Mouse (Mus musculus) heart, embryonic 13.5 days (tissue): ENCODE measurements around the gene Slc7a7. TPM values are rescaled to one million over a fixed set of nuclear protein-coding genes. Genes with fewer than 3 reads are reported as not detected.

ENCODE experiments used
- ATAC-seq: fragments of 200-750 bp; cut with Nextera tagmentation; 2 replicates; pipeline ENCODE4 v1.8.0; 2017; ENCODE audit warnings: moderate TSS enrichment; ENCODE audit not compliant: insufficient number of reproducible peaks, low FRiP score, low TSS enrichment; ENCODE audit errors: extremely low read depth
- H3K27ac ChIP-seq: fragments of 300-500 bp; sonication (generic); replicated peaks from 2 replicates; pipeline ENCODE4 v1.5.1; 2015; ENCODE audit warnings: moderate library complexity, mild to moderate bottlenecking, inconsistent platforms
- H3K27me3 ChIP-seq: fragments of 300-500 bp; sonication (generic); replicated peaks from 2 replicates; pipeline ENCODE4 v1.6.1; 2015; ENCODE audit warnings: mild to moderate bottlenecking, inconsistent platforms
- H3K36me3 ChIP-seq: fragments of 300-500 bp; sonication (generic); 2 replicates; pipeline ENCODE4 v1.6.1; 2015; ENCODE audit warnings: mild to moderate bottlenecking, inconsistent platforms
- H3K4me1 ChIP-seq: fragments of 300-500 bp; sonication (generic); 2 replicates; pipeline ENCODE4 v1.6.1; 2015; ENCODE audit warnings: inconsistent platforms
- H3K4me2 ChIP-seq: fragments of 300-500 bp; sonication (generic); 2 replicates; pipeline ENCODE4 v1.6.1; 2015; ENCODE audit warnings: inconsistent platforms, mild to moderate bottlenecking, moderate library complexity
- H3K4me3 ChIP-seq: fragments of 300-500 bp; sonication (generic); 2 replicates; pipeline ENCODE4 v1.5.1; 2015; ENCODE audit warnings: moderate library complexity, mild to moderate bottlenecking, inconsistent platforms
- H3K9ac ChIP-seq: fragments of 300-500 bp; sonication (generic); 2 replicates; pipeline ENCODE4 v1.6.1; 2015; ENCODE audit warnings: inconsistent platforms, mild to moderate bottlenecking, moderate library complexity
- H3K9me3 ChIP-seq: fragments of 300-500 bp; sonication (generic); 2 replicates; pipeline ENCODE4 v1.6.1; 2016; ENCODE audit warnings: inconsistent platforms
- WGBS: fragments of 180-500 bp; shearing (Covaris S2); methylation state at CpG from one replicate; pipeline ENCODE4 v1.1.7; 2015; ENCODE audit warnings: mixed read lengths; 5-methylcytosine and 5-hydroxymethylcytosine counted together
- polyA plus RNA-seq: library from polyadenylated mRNA; unstranded; fragments of >200 nt; fragmentation: Nextera tagmentation; extraction: Ambion mirVana; gene quantifications from 2 replicates; pipeline ENCODE4 v1.2.1, GENCODE M21; 2015

The Slc7a7 gene
- polyA plus RNA-seq, 1 experiment from 2014 or later: 9.6 TPM

GRCm38 (mm10) chr14:54421014-54421413 is 3.4 kb upstream of the Slc7a7 start:
- no peak overlapping the region for H3K4me3 ChIP-seq
- 78% methylated on average over 2 of the region's 2 CpGs for WGBS
- no peaks in the 10 kb centered on the region for H3K9me3 ChIP-seq
- H3K4me1 ChIP-seq: peaks cover 18% of the 10 kb centered on the region
- H3K36me3 ChIP-seq: no peaks in the 10 kb centered on the region
- H3K27ac ChIP-seq: no peak overlapping the region
- no peak overlapping the region for H3K4me2 ChIP-seq
- no peak overlapping the region for H3K9ac ChIP-seq
- no peaks in the 10 kb centered on the region for H3K27me3 ChIP-seq
- ATAC-seq: no peak

GRCm38 (mm10) chr14:54416830-54417229 is 750 bp downstream of the Slc7a7 start:
- 74% methylated on average over 4 of the region's 4 CpGs for WGBS
- no peak overlapping the region for H3K9ac ChIP-seq
- peak overlapping the region; percentile 63 for H3K4me2 ChIP-seq
- H3K27ac ChIP-seq: no peak overlapping the region; the same call in 1 of the 2 replicates
- H3K9me3 ChIP-seq: no peaks in the 10 kb centered on the region
- H3K27me3 ChIP-seq: no peaks in the 10 kb centered on the region
- no peak for ATAC-seq
- peaks cover 44% of the 10 kb centered on the region for H3K4me1 ChIP-seq
- H3K4me3 ChIP-seq: peak overlapping the region; percentile 38; the same call in 1 of the 2 replicates
- H3K36me3 ChIP-seq: no peaks in the 10 kb centered on the region

GRCm38 (mm10) chr14:54416229-54416775 is 1.3 kb downstream of the Slc7a7 start:
- no peaks in the 10 kb centered on the region for H3K9me3 ChIP-seq
- H3K36me3 ChIP-seq: no peaks in the 10 kb centered on the region
- H3K27ac ChIP-seq: no peak overlapping the region
- no peak overlapping the region for H3K4me3 ChIP-seq
- H3K4me2 ChIP-seq: no peak overlapping the region
- peaks cover 43% of the 10 kb centered on the region for H3K4me1 ChIP-seq
- H3K27me3 ChIP-seq: no peaks in the 10 kb centered on the region
- 52% methylated on average over 5 of the region's 5 CpGs for WGBS
- ATAC-seq: no peak
- no peak overlapping the region for H3K9ac ChIP-seq

GRCm38 (mm10) chr14:54415241-54416020 is 2.1 kb downstream of the Slc7a7 start:
- 17% methylated on average over 13 of the region's 13 CpGs for WGBS
- Histone ChIP-seq H3K27ac (no peak overlapping the region), H3K9ac (peak overlapping the region; percentile 50; the same call in 1 of the 2 replicates), H3K27me3 (no peaks in the 10 kb centered on the region), H3K4me2 (peak overlapping the region; percentile 22), H3K4me3 (no peak overlapping the region), H3K9me3 (no peaks in the 10 kb centered on the region), H3K36me3 (no peaks in the 10 kb centered on the region), H3K4me1 (peaks cover 45% of the 10 kb centered on the region)
- ATAC-seq: no peak

- H3K27me3 ChIP-seq: no peaks in the 10 kb centered on the region
- no peaks in the 10 kb centered on the region for H3K36me3 ChIP-seq
- peak overlapping the region; percentile 65 for H3K4me2 ChIP-seq
- peak overlapping the region; percentile 34 for H3K4me3 ChIP-seq
- ATAC-seq: peak; percentile 37; the same call in 1 of the 2 replicates
- peak overlapping the region; percentile 52 for H3K27ac ChIP-seq
- no peaks in the 10 kb centered on the region for H3K9me3 ChIP-seq
- WGBS: 11% methylated on average over 18 of the region's 18 CpGs
- peak overlapping the region; percentile 72 for H3K9ac ChIP-seq
- H3K4me1 ChIP-seq: peaks cover 57% of the 10 kb centered on the region
These were observed 3.5 kb downstream of the Slc7a7 start for GRCm38 (mm10) chr14:54413877-54414700.

GRCm38 (mm10) chr14:54412629-54413170 is 4.9 kb downstream of the Slc7a7 start:
- Histone ChIP-seq H3K27ac (peak overlapping the region; percentile 52; the same call in 1 of the 2 replicates), H3K27me3 (no peaks in the 10 kb centered on the region), H3K9me3 (no peaks in the 10 kb centered on the region), H3K4me1 (peaks cover 54% of the 10 kb centered on the region), H3K9ac (no peak overlapping the region), H3K4me3 (no peak overlapping the region), H3K36me3 (no peaks in the 10 kb centered on the region), H3K4me2 (peak overlapping the region; percentile 65)
- ATAC-seq: no peak
- WGBS: 46% methylated on average over 2 of the region's 2 CpGs

- no peak overlapping the region for H3K27ac ChIP-seq
- no peak overlapping the region for H3K9ac ChIP-seq
- no peaks in the 10 kb centered on the region for H3K9me3 ChIP-seq
- 57% methylated on average over 9 of the region's 9 CpGs for WGBS
- peaks cover 48% of the 10 kb centered on the region for H3K4me1 ChIP-seq
- no peak for ATAC-seq
- H3K36me3 ChIP-seq: no peaks in the 10 kb centered on the region
- H3K27me3 ChIP-seq: no peaks in the 10 kb centered on the region
- no peak overlapping the region for H3K4me2 ChIP-seq
- no peak overlapping the region for H3K4me3 ChIP-seq
These were observed 5.5 kb downstream of the Slc7a7 start for GRCm38 (mm10) chr14:54412000-54412576.

- Histone ChIP-seq H3K27ac (peak overlapping the region; percentile 74), H3K9me3 (no peaks in the 10 kb centered on the region), H3K9ac (peak overlapping the region; percentile 68), H3K27me3 (no peaks in the 10 kb centered on the region), H3K36me3 (no peaks in the 10 kb centered on the region), H3K4me2 (peak overlapping the region; percentile 45), H3K4me1 (peaks cover 41% of the 10 kb centered on the region), H3K4me3 (peak overlapping the region; percentile 21)
- 30% methylated on average over 17 of the region's 17 CpGs for WGBS
- ATAC-seq: no peak
These were observed 7.4 kb downstream of the Slc7a7 start for GRCm38 (mm10) chr14:54409980-54410810.

GRCm38 (mm10) chr14:54409057-54409645 is 8.4 kb downstream of the Slc7a7 start:
- H3K4me2 ChIP-seq: peak overlapping the region; percentile 45
- peak overlapping the region; percentile 21; the same call in 1 of the 2 replicates for H3K4me3 ChIP-seq
- no peak for ATAC-seq
- H3K27ac ChIP-seq: peak overlapping the region; percentile 74
- H3K9me3 ChIP-seq: no peaks in the 10 kb centered on the region
- 76% methylated on average over 7 of the region's 7 CpGs for WGBS
- H3K36me3 ChIP-seq: no peaks in the 10 kb centered on the region
- H3K4me1 ChIP-seq: peaks cover 30% of the 10 kb centered on the region
- peak overlapping the region; percentile 16; the same call in 1 of the 2 replicates for H3K9ac ChIP-seq
- H3K27me3 ChIP-seq: no peaks in the 10 kb centered on the region
